Mouse (Mus musculus) C2C12 (cell line): Measurements from ENCODE around the gene Dhx9. TPM values are rescaled to one million over a fixed set of nuclear protein-coding genes. Genes with fewer than 3 reads are reported as not detected.
A peak's percentile ranks its signal among the peaks of the same experiment; 100 is the strongest.
"Not testable (repeated sequence)": the region's sequence is repeated elsewhere in the genome, so short reads cannot be mapped to it uniquely, and the experiment has no call there.

Source experiments
- H3K27me3 ChIP-seq: one replicate; pipeline ENCODE4 v1.6.1; 2011; ENCODE audit not compliant: control insufficient read depth, insufficient read depth, insufficient read length
- H3K36me3 ChIP-seq: one replicate; pipeline ENCODE4 v1.6.1; 2011; ENCODE audit not compliant: control insufficient read depth, insufficient read depth
- H3K4me3 ChIP-seq: one replicate; pipeline ENCODE4 v1.5.1; 2011; ENCODE audit warnings: mild to moderate bottlenecking, control low read depth; ENCODE audit not compliant: poor library complexity, insufficient read depth, severe bottlenecking
- H3K79me2 ChIP-seq: one replicate; pipeline ENCODE4 v1.6.1; 2011; ENCODE audit not compliant: control insufficient read depth, insufficient read depth
- H3K79me3 ChIP-seq: one replicate; pipeline ENCODE4 v1.6.1; 2011; ENCODE audit warnings: low read depth, control low read depth
- H3ac ChIP-seq: one replicate; pipeline ENCODE3; 2011; ENCODE audit warnings: low read depth; ENCODE audit not compliant: control insufficient read depth, insufficient read length
- CEBPB ChIP-seq: IDR thresholded peaks from one replicate; pipeline ENCODE4 v1.6.1; 2011; ENCODE audit warnings: low read depth, mild to moderate bottlenecking, control low read depth, moderate library complexity
- CTCF ChIP-seq: IDR thresholded peaks from one replicate; pipeline ENCODE4 v1.5.1; 2011; ENCODE audit not compliant: control insufficient read depth, insufficient read depth, insufficient read length
- FOSL1 ChIP-seq: IDR thresholded peaks from one replicate; pipeline ENCODE4 v1.8.0; 2011; ENCODE audit warnings: mild to moderate bottlenecking, low read length; ENCODE audit not compliant: poor library complexity, insufficient read depth, severe bottlenecking
- MAX ChIP-seq: IDR thresholded peaks from one replicate; pipeline ENCODE4 v1.6.1; 2011; ENCODE audit warnings: mild to moderate bottlenecking, control low read depth
- MYOD1 ChIP-seq: IDR thresholded peaks from one replicate; pipeline ENCODE4 v1.6.1; 2011; ENCODE audit warnings: low read depth; ENCODE audit not compliant: control insufficient read depth, insufficient read length
- MYOG ChIP-seq: IDR thresholded peaks from one replicate; pipeline ENCODE4 v1.6.1; 2011; ENCODE audit not compliant: control insufficient read depth, insufficient read length; ENCODE audit errors: extremely low read depth
- USF1 ChIP-seq: IDR thresholded peaks from one replicate; pipeline ENCODE4 v1.6.1; 2011; ENCODE audit warnings: low read depth, mild to moderate bottlenecking, control low read depth, moderate library complexity
- long read RNA-seq, 2 experiments: library from polyadenylated mRNA; unstranded; transcript quantifications; one replicate each; pipeline ENCODE4 v2.0.0; 2019 to 2020
- polyA plus RNA-seq: library from polyadenylated mRNA; unstranded; fragments of >200 nt; fragmentation: generic; extraction: Trizol; gene quantifications from one replicate; pipeline ENCODE4 v1.2.1, GENCODE M21; 2012; ENCODE audit warnings: missing spikeins

Dhx9 gene
- 53.1 TPM for polyA plus RNA-seq
- long read RNA-seq, experiment 1, partial matches to known transcripts = 5 of 7 reads
- long read RNA-seq, experiment 1, other reads (novel, unspliced or antisense) = 2 of 7 reads
- long read RNA-seq, experiment 2, full-length matches to known transcripts = 20 of 53 reads
- long read RNA-seq, experiment 2, partial matches to known transcripts = 24 of 53 reads
- long read RNA-seq, experiment 2, other reads (novel, unspliced or antisense) = 9 of 53 reads

DNA sequence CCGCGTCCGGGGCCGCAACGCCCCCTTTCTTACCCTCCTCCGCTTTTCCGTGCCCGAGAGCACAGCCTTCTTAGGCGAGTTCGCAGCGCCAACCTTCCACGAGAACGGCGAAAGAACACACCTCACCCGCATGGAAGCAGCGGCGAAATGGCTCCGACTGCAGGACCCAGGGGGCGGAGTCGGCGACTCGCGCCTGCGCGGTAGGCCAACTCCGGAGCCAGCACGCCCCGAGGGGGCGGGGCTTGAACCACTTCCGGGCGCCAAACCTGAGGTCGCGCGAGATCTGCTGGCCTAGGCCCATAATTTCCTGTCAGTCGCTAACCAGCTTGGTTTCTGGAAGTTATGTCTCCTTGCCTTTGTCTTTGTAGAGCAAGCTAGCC is at the start of gene Dhx9:
Dhx9 (minus strand) TSS at position 161 of the 380 bp plus-strand sequence.
- H3K79me2 ChIP-seq = peaks cover 52% of the 10 kb centered on the region
- peaks cover 29% of the 10 kb centered on the region for H3K36me3 ChIP-seq
- H3K4me3 ChIP-seq = peak within 1 kb of the TSS; percentile 99
- TF ChIP-seq MYOD1 = no peak
- no peak for TF ChIP-seq MYOG
- no peak for TF ChIP-seq FOSL1
- TF ChIP-seq CTCF = no peak
- TF ChIP-seq MAX = peak; percentile 68
- TF ChIP-seq USF1 = no peak
- H3ac ChIP-seq = peak within 1 kb of the TSS; percentile 98
- H3K79me3 ChIP-seq = peaks cover 49% of the 10 kb centered on the region
- H3K27me3 ChIP-seq = no peaks in the 10 kb centered on the region

DNA sequence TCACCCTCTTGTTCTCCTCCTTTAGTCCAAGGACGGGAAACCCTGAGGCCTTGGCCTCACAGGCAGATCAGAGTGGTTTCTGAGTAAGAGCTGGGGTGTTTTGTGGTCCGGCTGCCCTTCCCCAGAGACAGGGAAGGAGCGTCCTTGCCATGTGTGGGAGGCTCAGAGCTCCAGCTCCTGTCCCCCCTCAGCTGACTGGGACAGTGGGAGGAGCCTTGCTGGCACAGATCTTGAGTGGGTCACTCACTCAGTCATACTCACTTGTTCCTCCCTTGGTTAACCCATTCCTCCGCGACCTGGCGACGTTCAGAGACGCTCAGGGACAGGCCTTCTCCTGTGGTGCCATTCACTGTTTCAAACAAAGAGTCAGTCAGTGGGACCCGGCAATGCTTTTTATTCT is 48.2 kb upstream of the Dhx9 start:
- Histone ChIP-seq H3K27me3 (no peaks in the 10 kb centered on the region), H3K36me3 (no peaks in the 10 kb centered on the region)

GRCm38 (mm10) chr1:153532896-153533295 is 45.4 kb upstream of the Dhx9 start:
- not testable (repeated sequence) for H3ac ChIP-seq, H3K79me3 ChIP-seq, H3K4me3 ChIP-seq, H3K79me2 ChIP-seq, H3K27me3 ChIP-seq, H3K36me3 ChIP-seq

More for the DNA sequence above, 48.2 kb upstream of the Dhx9 start:
- no peak overlapping the region for H3K4me3 ChIP-seq
- no peak overlapping the region for H3ac ChIP-seq
- no peaks in the 10 kb centered on the region for H3K79me3 ChIP-seq
- no peaks in the 10 kb centered on the region for H3K79me2 ChIP-seq
- TF ChIP-seq MYOG (no peak), MAX (no peak)

- Histone ChIP-seq H3K4me3 (no peak overlapping the region), H3K79me2 (no peaks in the 10 kb centered on the region), H3K36me3 (no peaks in the 10 kb centered on the region), H3ac (no peak overlapping the region), H3K79me3 (no peaks in the 10 kb centered on the region), H3K27me3 (no peaks in the 10 kb centered on the region)
- no peak for TF ChIP-seq MYOG
- TF ChIP-seq FOSL1 = no peak
- TF ChIP-seq CEBPB = no peak
- no peak for TF ChIP-seq USF1
Measured at GRCm38 (mm10) chr1:153532234-153532841, 44.9 kb upstream of the Dhx9 start.

DNA sequence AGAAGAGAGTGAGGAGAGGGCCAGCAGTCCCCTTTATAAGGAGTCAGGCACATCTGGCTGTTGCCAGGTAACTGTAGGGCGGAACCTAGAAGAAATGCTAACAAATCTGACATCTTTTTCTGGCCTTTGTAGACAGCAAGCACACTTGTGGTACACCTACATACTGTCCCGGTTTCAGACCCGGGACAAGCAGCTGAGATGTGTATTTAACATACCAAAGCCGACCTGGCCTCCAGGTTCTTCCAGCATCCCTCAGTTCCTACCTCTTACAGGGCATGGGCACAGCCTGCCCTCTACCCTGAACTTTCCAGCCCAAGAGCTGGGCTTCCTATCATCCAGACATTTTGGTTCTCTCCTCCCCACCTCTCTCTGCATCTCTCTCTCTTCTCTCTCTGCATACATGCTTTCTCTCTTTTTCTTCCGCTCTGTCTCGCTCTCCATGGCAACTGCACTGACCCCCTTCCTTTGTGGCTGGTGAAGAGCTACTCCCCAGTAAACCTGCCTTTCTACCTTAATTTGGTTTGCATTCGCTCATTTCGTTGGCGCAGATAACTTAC is 44.3 kb upstream of the Dhx9 start:
- Histone ChIP-seq H3K27me3 (no peaks in the 10 kb centered on the region), H3K4me3 (no peak overlapping the region), H3ac (no peak overlapping the region), H3K79me2 (no peaks in the 10 kb centered on the region), H3K36me3 (no peaks in the 10 kb centered on the region), H3K79me3 (no peaks in the 10 kb centered on the region)
- no peak for TF ChIP-seq MYOG
- no peak for TF ChIP-seq FOSL1
- TF ChIP-seq USF1 = no peak
- no peak for TF ChIP-seq MAX
- TF ChIP-seq MYOD1 = no peak
- no peak for TF ChIP-seq CTCF
- no peak for TF ChIP-seq CEBPB

DNA sequence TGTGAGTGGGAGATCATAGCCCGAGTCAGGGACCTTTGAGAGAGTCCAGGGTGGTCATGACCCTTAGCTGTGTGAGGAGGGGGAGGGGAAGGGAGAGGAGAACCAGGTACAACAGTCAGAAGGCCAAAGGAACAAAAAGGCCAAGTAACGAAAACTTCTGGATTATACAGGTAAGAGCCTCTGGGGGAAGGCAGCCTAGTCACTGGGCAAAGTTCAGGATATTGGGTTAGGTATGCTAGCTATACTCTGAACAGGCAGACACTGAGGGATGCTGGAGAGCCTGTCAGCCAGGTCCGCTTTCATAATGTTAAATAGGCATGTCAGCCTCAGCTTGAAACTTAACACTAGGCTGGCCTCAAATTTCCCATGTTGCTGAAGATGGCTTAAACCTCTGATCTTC is 34.7 kb upstream of the Dhx9 start:
- Histone ChIP-seq H3K79me2 (no peaks in the 10 kb centered on the region), H3K4me3 (no peak overlapping the region), H3K27me3 (no peaks in the 10 kb centered on the region), H3K36me3 (no peaks in the 10 kb centered on the region), H3ac (no peak overlapping the region), H3K79me3 (no peaks in the 10 kb centered on the region)
- no peak for TF ChIP-seq MYOG
- TF ChIP-seq MYOD1 = no peak
- no peak for TF ChIP-seq CTCF
- no peak for TF ChIP-seq USF1
- no peak for TF ChIP-seq FOSL1
- TF ChIP-seq MAX = no peak
- no peak for TF ChIP-seq CEBPB
